Mouse (Mus musculus): ENCODE data around the gene Tenm2.

The Tenm2 gene

GRCm38 (mm10) chr11:36226061-36226460 lies 1009.7 kb downstream of the Tenm2 start:
- no peak for DNase-seq (ENCODE audit: low read depth in 2 of 2, low spot score in 2 of 2)

GRCm38 (mm10) chr11:36223716-36224439 lies 1011.9 kb downstream of the Tenm2 start:
- no peak for DNase-seq (ENCODE audit: low read depth in 2 of 2, low spot score in 2 of 2)

- DNase-seq (ENCODE audit: low read depth in 2 of 2, low spot score in 2 of 2), result no peak
Measured at GRCm38 (mm10) chr11:36222071-36222470, 1013.7 kb downstream of the Tenm2 start.

- no peak for DNase-seq (ENCODE audit: low read depth in 2 of 2, low spot score in 2 of 2)
Measured at GRCm38 (mm10) chr11:36221271-36221975, 1014.3 kb downstream of the Tenm2 start.

GRCm38 (mm10) chr11:36220651-36221050 lies 1015.1 kb downstream of the Tenm2 start:
- no peak for DNase-seq (ENCODE audit: low read depth in 2 of 2, low spot score in 2 of 2)

- no peak for DNase-seq (ENCODE audit: low read depth in 2 of 2, low spot score in 2 of 2)
Measured at GRCm38 (mm10) chr11:36219586-36219985, 1016.2 kb downstream of the Tenm2 start.

GRCm38 (mm10) chr11:36214589-36214988 lies 1021.2 kb downstream of the Tenm2 start:
- no peak for DNase-seq (ENCODE audit: low read depth in 2 of 2, low spot score in 2 of 2)

GRCm38 (mm10) chr11:36204381-36204780 lies 1031.4 kb downstream of the Tenm2 start:
- DNase-seq (ENCODE audit: low read depth in 2 of 2, low spot score in 2 of 2), result no peak

- DNase-seq (ENCODE audit: low read depth in 2 of 2, low spot score in 2 of 2), result no peak
Measured at GRCm38 (mm10) chr11:36203896-36204295, 1031.9 kb downstream of the Tenm2 start.

- no peak for DNase-seq (ENCODE audit: low read depth in 2 of 2, low spot score in 2 of 2)
Measured at GRCm38 (mm10) chr11:36194348-36194747, 1041.4 kb downstream of the Tenm2 start.

GRCm38 (mm10) chr11:36176106-36176505 lies 1059.7 kb downstream of the Tenm2 start:
- DNase-seq (ENCODE audit: low read depth in 2 of 2, low spot score in 2 of 2), result no peak

GRCm38 (mm10) chr11:36173076-36173690 lies 1062.6 kb downstream of the Tenm2 start:
- no peak for DNase-seq (ENCODE audit: low read depth in 2 of 2, low spot score in 2 of 2)

GRCm38 (mm10) chr11:36172520-36172919 lies 1063.2 kb downstream of the Tenm2 start:
- no peak for DNase-seq (ENCODE audit: low read depth in 2 of 2, low spot score in 2 of 2)

GRCm38 (mm10) chr11:36171991-36172390 lies 1063.8 kb downstream of the Tenm2 start:
- no peak for DNase-seq (ENCODE audit: low read depth in 2 of 2, low spot score in 2 of 2)

GRCm38 (mm10) chr11:36171221-36171620 lies 1064.5 kb downstream of the Tenm2 start:
- DNase-seq (ENCODE audit: low read depth in 2 of 2, low spot score in 2 of 2), result no peak

GRCm38 (mm10) chr11:36169738-36170137 lies 1066.0 kb downstream of the Tenm2 start:
- DNase-seq (ENCODE audit: low read depth in 2 of 2, low spot score in 2 of 2), result no peak

- no peak for DNase-seq (ENCODE audit: low read depth in 2 of 2, low spot score in 2 of 2)
Measured at GRCm38 (mm10) chr11:36168921-36169537, 1066.7 kb downstream of the Tenm2 start.

GRCm38 (mm10) chr11:36167766-36168318 lies 1067.9 kb downstream of the Tenm2 start:
- no peak for DNase-seq (ENCODE audit: low read depth in 2 of 2, low spot score in 2 of 2)

- DNase-seq (ENCODE audit: low read depth in 2 of 2, low spot score in 2 of 2), result no peak
Measured at GRCm38 (mm10) chr11:36163580-36163979, 1072.2 kb downstream of the Tenm2 start.

- no peak for DNase-seq (ENCODE audit: low read depth in 2 of 2, low spot score in 2 of 2)
Measured at GRCm38 (mm10) chr11:36161765-36162321, 1073.9 kb downstream of the Tenm2 start.

- DNase-seq (ENCODE audit: low read depth in 2 of 2, low spot score in 2 of 2), result no peak
Measured at GRCm38 (mm10) chr11:36153450-36153849, 1082.3 kb downstream of the Tenm2 start.

Data from CD8-positive naive resting alpha-beta T cell, adult 2 months (primary cell).